Mouse (Mus musculus) midbrain, postnatal 0 days (tissue): Measurements from ENCODE around the gene Lepr. TPM values are rescaled to one million over a fixed set of nuclear protein-coding genes. Genes with fewer than 3 reads are reported as not detected.

ENCODE experiments used
- ATAC-seq: fragments of 200-750 bp; cut with Nextera tagmentation; 2 replicates; pipeline ENCODE4 v1.8.0; 2017; ENCODE audit warnings: moderate number of reproducible peaks, mild to moderate bottlenecking, moderate TSS enrichment, moderate library complexity; ENCODE audit not compliant: low FRiP score
- DNase-seq: peaks from one replicate; pipeline ENCODE4 v3.0.0-alpha.2; 2015; ENCODE audit warnings: low spot score
- H3K27ac ChIP-seq: fragments of 300-500 bp; sonication (generic); 2 replicates; pipeline ENCODE4 v1.5.1; 2014; ENCODE audit warnings: low read depth, mild to moderate bottlenecking, low read length, mixed read lengths
- H3K27me3 ChIP-seq: fragments of 300-500 bp; sonication (generic); 2 replicates; pipeline ENCODE4 v1.6.1; 2014; ENCODE audit warnings: low read length, control low read depth, mixed read lengths; ENCODE audit not compliant: insufficient read depth
- H3K36me3 ChIP-seq: fragments of 300-500 bp; sonication (generic); 2 replicates; pipeline ENCODE4 v1.6.1; 2014; ENCODE audit warnings: low read length, control low read depth, mixed read lengths; ENCODE audit not compliant: insufficient read depth
- H3K4me1 ChIP-seq: fragments of 300-500 bp; sonication (generic); 2 replicates; pipeline ENCODE4 v1.6.1; 2014; ENCODE audit warnings: mild to moderate bottlenecking, control low read depth, antibody characterized with exemption, low read length, mixed read lengths; ENCODE audit not compliant: insufficient read depth
- H3K4me2 ChIP-seq: fragments of 300-500 bp; sonication (generic); 2 replicates; pipeline ENCODE4 v1.6.1; 2014; ENCODE audit warnings: low read depth, mild to moderate bottlenecking, low read length, mixed read lengths; ENCODE audit not compliant: poor library complexity, severe bottlenecking
- H3K4me3 ChIP-seq: fragments of 300-500 bp; sonication (generic); 2 replicates; pipeline ENCODE4 v1.5.1; 2014; ENCODE audit warnings: low read depth, mild to moderate bottlenecking, low read length, moderate library complexity
- H3K9ac ChIP-seq: fragments of 300-500 bp; sonication (generic); replicated peaks from 2 replicates; pipeline ENCODE4 v1.6.1; 2014; ENCODE audit warnings: mild to moderate bottlenecking, low read length, moderate library complexity, mixed read lengths; ENCODE audit not compliant: poor library complexity, severe bottlenecking
- H3K9me3 ChIP-seq: fragments of 300-500 bp; sonication (generic); 2 replicates; pipeline ENCODE4 v1.6.1; 2016; ENCODE audit warnings: low read length, control low read depth
- CTCF ChIP-seq: IDR thresholded peaks from 2 replicates; pipeline ENCODE4 v1.5.1; 2016; ENCODE audit warnings: antibody characterized with exemption, mild to moderate bottlenecking
- WGBS: fragments of 180-500 bp; shearing (Covaris S2); extraction: QIAGEN DNeasy Blood & Tissue Kit; methylation state at CpG from one replicate; pipeline ENCODE4 v1.1.7; 2014; 5-methylcytosine and 5-hydroxymethylcytosine counted together
- polyA plus RNA-seq: library from polyadenylated mRNA; unstranded; fragments of >200 nt; fragmentation: Nextera tagmentation; extraction: Ambion mirVana; gene quantifications from 2 replicates; pipeline ENCODE4 v1.2.1, GENCODE M21; 2015
- total RNA-seq: library from RNA; depleted of rRNA; stranded (reverse); fragments of >200 nt; gene quantifications from 2 replicates; pipeline ENCODE4 v1.2.3, GENCODE M21; 2014

The Lepr gene
- total and polyA plus RNA-seq, 2 experiments from 2014 or later = 2.8 to 9.0 TPM

DNA sequence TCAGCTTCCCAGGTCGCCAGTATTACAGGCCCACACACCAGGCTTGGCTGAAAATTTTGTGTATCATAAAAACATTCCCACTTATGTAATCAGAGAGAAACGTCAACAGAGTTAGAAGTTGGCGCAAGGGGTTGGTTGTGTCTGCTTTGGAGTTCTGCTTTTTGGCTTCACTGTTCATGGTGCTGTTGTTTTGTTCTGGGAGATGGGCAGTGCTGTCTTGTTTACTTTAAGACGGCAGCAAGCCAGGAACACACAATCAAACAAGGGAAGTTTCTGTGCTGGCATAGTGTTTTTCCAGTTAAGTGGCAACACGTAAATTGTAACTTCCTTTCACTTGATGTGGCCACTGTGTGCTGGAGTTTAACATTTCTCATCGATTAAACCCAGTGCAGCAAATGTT, 22.7 kb upstream of the Lepr start:
- Histone ChIP-seq H3K9ac (no peak overlapping the region), H3K27me3 (no peaks in the 10 kb centered on the region), H3K27ac (no peak overlapping the region), H3K9me3 (no peaks in the 10 kb centered on the region), H3K4me1 (no peaks in the 10 kb centered on the region), H3K36me3 (no peaks in the 10 kb centered on the region), H3K4me3 (no peak overlapping the region), H3K4me2 (no peak overlapping the region)
- no peak for TF ChIP-seq CTCF
- WGBS = 78% methylated on average over 6 of the region's 6 CpGs
- no peak for DNase-seq
- ATAC-seq = no peak

- TF ChIP-seq CTCF = no peak
- Histone ChIP-seq H3K4me1 (no peaks in the 10 kb centered on the region), H3K27me3 (no peaks in the 10 kb centered on the region), H3K27ac (no peak overlapping the region), H3K4me3 (no peak overlapping the region), H3K4me2 (no peak overlapping the region), H3K9me3 (no peaks in the 10 kb centered on the region), H3K9ac (no peak overlapping the region), H3K36me3 (no peaks in the 10 kb centered on the region)
- ATAC-seq = no peak
- WGBS = 91% methylated on average over 3 of the region's 3 CpGs
- no peak for DNase-seq
These were observed 20.0 kb upstream of the Lepr start for GRCm38 (mm10) chr4:101697236-101697635.

DNA sequence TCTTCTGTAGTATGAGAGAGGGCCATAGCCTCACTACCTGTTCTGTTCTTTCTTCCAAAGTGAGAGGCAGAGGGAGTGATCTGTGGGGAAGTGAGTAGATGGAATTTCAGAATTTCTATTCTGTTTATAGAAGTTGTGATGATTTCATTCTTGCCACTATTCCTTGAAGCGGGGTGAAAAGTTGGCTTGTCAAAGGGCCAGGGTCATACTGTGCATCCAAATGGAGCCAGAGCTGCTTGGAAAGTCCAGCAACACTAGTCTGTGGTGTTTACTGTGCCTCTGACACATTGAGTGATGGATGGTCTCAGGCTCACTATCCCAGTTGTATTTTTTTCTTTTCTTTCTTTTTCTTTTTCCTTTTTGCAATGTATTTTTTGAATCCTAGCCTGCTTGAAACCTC, 17.8 kb upstream of the Lepr start:
- ATAC-seq (no peak), DNase-seq (no peak)
- 81% methylated on average over 1 of the region's 1 CpGs for WGBS
- H3K27me3 ChIP-seq = no peaks in the 10 kb centered on the region
- no peaks in the 10 kb centered on the region for H3K36me3 ChIP-seq
- no peak for TF ChIP-seq CTCF
- no peak overlapping the region for H3K27ac ChIP-seq
- no peak overlapping the region for H3K4me2 ChIP-seq
- H3K9ac ChIP-seq = no peak overlapping the region
- no peaks in the 10 kb centered on the region for H3K4me1 ChIP-seq
- no peaks in the 10 kb centered on the region for H3K9me3 ChIP-seq
- H3K4me3 ChIP-seq = no peak overlapping the region

GRCm38 (mm10) chr4:101700892-101701640, 16.1 kb upstream of the Lepr start:
- H3K9me3 ChIP-seq = no peaks in the 10 kb centered on the region
- H3K27ac ChIP-seq = no peak overlapping the region
- H3K36me3 ChIP-seq = no peaks in the 10 kb centered on the region
- H3K4me1 ChIP-seq = no peaks in the 10 kb centered on the region
- DNase-seq (no peak), ATAC-seq (no peak)
- no peaks in the 10 kb centered on the region for H3K27me3 ChIP-seq
- no peak overlapping the region for H3K4me2 ChIP-seq
- no peak overlapping the region for H3K9ac ChIP-seq
- 91% methylated on average over 14 of the region's 14 CpGs for WGBS
- no peak for TF ChIP-seq CTCF
- H3K4me3 ChIP-seq = no peak overlapping the region

DNA sequence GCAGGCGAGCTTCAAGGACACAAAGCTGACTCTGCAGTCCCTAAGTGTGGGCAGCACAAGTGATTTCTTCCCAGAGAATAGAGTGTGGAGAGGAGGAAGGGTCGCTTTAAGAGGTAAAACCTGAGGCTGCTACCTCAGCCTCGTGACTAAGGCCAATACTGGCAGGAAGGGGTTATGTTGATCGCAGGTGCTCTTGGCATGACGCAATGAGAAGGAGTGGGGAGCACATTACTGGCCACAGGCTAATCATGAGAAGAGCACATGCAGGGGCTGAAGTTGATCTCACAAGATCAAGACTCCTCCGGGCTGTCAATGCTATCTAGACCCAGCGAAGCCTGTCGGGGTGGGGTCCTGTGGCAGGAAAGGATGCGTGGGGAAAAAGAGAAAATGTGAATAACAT, 11.9 kb upstream of the Lepr start:
- Histone ChIP-seq H3K36me3 (no peaks in the 10 kb centered on the region), H3K4me2 (no peak overlapping the region), H3K9ac (no peak overlapping the region), H3K27me3 (no peaks in the 10 kb centered on the region), H3K9me3 (no peaks in the 10 kb centered on the region), H3K4me1 (no peaks in the 10 kb centered on the region), H3K27ac (no peak overlapping the region), H3K4me3 (no peak overlapping the region)
- 88% methylated on average over 9 of the region's 9 CpGs for WGBS
- TF ChIP-seq CTCF = no peak
- DNase-seq = no peak
- no peak for ATAC-seq

GRCm38 (mm10) chr4:101707234-101707633, 10.0 kb upstream of the Lepr start:
- Histone ChIP-seq H3K9ac (no peak overlapping the region), H3K36me3 (no peaks in the 10 kb centered on the region), H3K4me2 (no peak overlapping the region), H3K27me3 (no peaks in the 10 kb centered on the region), H3K4me3 (no peak overlapping the region), H3K9me3 (no peaks in the 10 kb centered on the region), H3K4me1 (no peaks in the 10 kb centered on the region), H3K27ac (no peak overlapping the region)
- WGBS = 76% methylated on average over 2 of the region's 2 CpGs
- DNase-seq (no peak), ATAC-seq (no peak)
- no peak for TF ChIP-seq CTCF
